Mouse (Mus musculus): ENCODE measurements around the gene Psd4.

GRCm38 (mm10) chr2:24344619-24345018 lies 22.8 kb upstream of the Psd4 start:
- TF ChIP-seq CTCF (conservative IDR thresholded peaks at IDR 0.05; ENCODE audit: insufficient read depth, insufficient read length, low read depth, low read length), result no peak
- TF ChIP-seq POLR2A (IDR thresholded peaks at IDR 0.05; ENCODE audit: low read depth, low read length), result no peak

Measured in kidney, adult 2 months (tissue).